Mouse (Mus musculus): ENCODE data around the gene Tmc7. TPM values are rescaled to one million over a fixed set of nuclear protein-coding genes. Genes with fewer than 3 reads are reported as not detected.

Gene Tmc7
- polyA plus RNA-seq, 1 experiment from 2014 or later = 10.5 TPM

DNA sequence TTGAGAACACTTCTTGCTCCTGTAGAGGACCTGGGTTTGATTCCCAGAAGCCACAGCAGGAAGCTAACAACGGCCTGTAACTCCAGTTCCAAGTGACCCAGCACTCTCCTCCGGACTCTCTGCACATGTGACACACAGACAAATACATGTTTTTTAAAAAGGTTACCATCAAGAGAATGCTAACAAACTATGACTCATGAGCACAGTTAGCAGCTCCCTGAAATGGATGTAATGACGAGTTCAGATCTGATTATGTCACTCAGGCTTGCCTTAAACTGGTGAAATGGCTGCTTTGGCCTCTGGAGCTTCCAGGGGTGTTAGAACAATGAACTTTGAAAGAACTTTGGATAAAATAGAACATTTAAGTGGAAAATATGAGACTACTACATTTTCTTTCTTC is 50.2 kb downstream of the Tmc7 start:
- Histone ChIP-seq H3K4me3 (ENCODE audit: low read depth, low read length) (no peak overlapping the region), H3K4me1 (ENCODE audit: control insufficient read depth, insufficient read depth, low read length) (no peaks in the 10 kb centered on the region), H3K27me3 (ENCODE audit: control insufficient read depth, insufficient read depth, low read length) (no peaks in the 10 kb centered on the region), H3K36me3 (ENCODE audit: control insufficient read depth, insufficient read depth, low read length) (no peaks in the 10 kb centered on the region), H3K9ac (ENCODE audit: low read length) (no peak overlapping the region), H3K9me3 (ENCODE audit: control insufficient read depth, low read length) (no peaks in the 10 kb centered on the region), H3K27ac (ENCODE audit: low read depth, low read length) (no peak overlapping the region), H3K4me2 (ENCODE audit: low read depth) (no peak overlapping the region)
- DNase-seq (ENCODE audit: low spot score) (no peak), ATAC-seq (ENCODE audit: insufficient read depth, low FRiP score, low TSS enrichment) (no peak)
- 79% methylated on average over 3 of the region's 3 CpGs for WGBS

DNA sequence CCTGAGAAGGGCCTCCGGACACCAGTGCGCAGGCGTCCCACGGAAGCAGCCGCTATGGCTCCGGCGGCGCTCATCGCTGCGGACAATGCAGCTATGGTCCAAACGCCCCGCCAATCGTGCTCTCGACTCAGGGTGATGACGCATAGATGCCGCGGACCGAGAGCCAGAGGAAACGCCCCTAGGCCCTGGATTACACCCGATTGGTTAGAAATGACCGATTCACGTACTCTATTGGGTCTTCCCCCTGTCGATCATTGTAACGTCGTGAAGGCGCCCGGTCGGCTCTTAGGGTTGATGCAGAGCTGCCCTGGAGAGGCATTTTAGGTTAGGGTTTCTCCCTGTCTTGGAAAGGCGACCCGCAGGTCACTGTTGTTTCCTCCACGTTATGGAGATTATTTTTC is 51.4 kb downstream of the Tmc7 start, which contains the start of gene Coq7:
TSS of gene Coq7 (minus strand) at position 179 of the 401 bp plus-strand sequence.
- peak within 1 kb of the TSS; percentile 80 for H3K9ac ChIP-seq (ENCODE audit: low read length)
- under 1% methylated on average over 31 of the region's 31 CpGs for WGBS
- H3K27me3 ChIP-seq (ENCODE audit: control insufficient read depth, insufficient read depth, low read length) = no peaks in the 10 kb centered on the region
- no peaks in the 10 kb centered on the region for H3K9me3 ChIP-seq (ENCODE audit: control insufficient read depth, low read length)
- H3K27ac ChIP-seq (ENCODE audit: low read depth, low read length) = peak within 1 kb of the TSS; percentile 97
- H3K36me3 ChIP-seq (ENCODE audit: control insufficient read depth, insufficient read depth, low read length) = no peaks in the 10 kb centered on the region
- H3K4me3 ChIP-seq (ENCODE audit: low read depth, low read length) = peak within 1 kb of the TSS; percentile 71
- H3K4me1 ChIP-seq (ENCODE audit: control insufficient read depth, insufficient read depth, low read length) = no peaks in the 10 kb centered on the region
- DNase-seq (ENCODE audit: low spot score) = peak; percentile 97
- peak; percentile 99 for ATAC-seq (ENCODE audit: insufficient read depth, low FRiP score, low TSS enrichment)
- H3K4me2 ChIP-seq (ENCODE audit: low read depth) = peak within 1 kb of the TSS; percentile 66

DNA sequence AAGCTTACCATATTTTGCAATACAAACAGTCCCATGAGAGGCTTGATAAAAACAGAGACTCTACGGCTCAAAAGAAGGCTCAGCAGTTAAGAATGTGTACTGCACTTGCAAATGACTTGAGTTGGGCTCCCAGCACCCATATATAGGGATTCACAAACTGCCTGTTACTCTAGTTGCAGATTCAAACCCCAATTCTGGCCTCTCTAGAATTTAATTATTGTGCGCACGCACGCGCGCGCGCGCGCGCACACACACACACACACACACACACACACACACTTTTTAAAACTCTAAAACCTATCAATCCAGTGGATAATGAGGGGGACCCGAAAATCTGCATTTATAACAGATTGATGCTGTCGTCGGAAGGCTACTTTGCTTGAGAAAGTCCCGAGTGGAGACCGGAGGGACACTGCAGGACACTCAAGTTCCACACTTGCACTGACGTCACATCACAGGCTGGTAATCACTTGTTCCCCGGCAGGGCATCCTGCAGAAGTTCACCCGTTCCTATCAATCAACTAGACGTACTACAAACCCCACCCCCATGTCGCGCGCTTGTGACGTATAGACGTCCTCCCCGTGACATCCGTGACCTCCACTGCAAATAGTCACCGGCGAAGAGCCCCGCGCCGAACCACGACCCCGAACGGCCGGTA is 51.9 kb downstream of the Tmc7 start:
- H3K27ac ChIP-seq (ENCODE audit: low read depth, low read length) = peak overlapping the region; percentile 97
- no peaks in the 10 kb centered on the region for H3K4me1 ChIP-seq (ENCODE audit: control insufficient read depth, insufficient read depth, low read length)
- no peaks in the 10 kb centered on the region for H3K27me3 ChIP-seq (ENCODE audit: control insufficient read depth, insufficient read depth, low read length)
- no peaks in the 10 kb centered on the region for H3K36me3 ChIP-seq (ENCODE audit: control insufficient read depth, insufficient read depth, low read length)
- H3K9ac ChIP-seq (ENCODE audit: low read length) = peak overlapping the region; percentile 80
- DNase-seq (ENCODE audit: low spot score) (peak; percentile 95), ATAC-seq (ENCODE audit: insufficient read depth, low FRiP score, low TSS enrichment) (peak; percentile 97)
- peak overlapping the region; percentile 66 for H3K4me2 ChIP-seq (ENCODE audit: low read depth)
- H3K9me3 ChIP-seq (ENCODE audit: control insufficient read depth, low read length) = no peaks in the 10 kb centered on the region
- peak overlapping the region; percentile 71 for H3K4me3 ChIP-seq (ENCODE audit: low read depth, low read length)
- under 1% methylated on average over 36 of the region's 36 CpGs for WGBS

DNA sequence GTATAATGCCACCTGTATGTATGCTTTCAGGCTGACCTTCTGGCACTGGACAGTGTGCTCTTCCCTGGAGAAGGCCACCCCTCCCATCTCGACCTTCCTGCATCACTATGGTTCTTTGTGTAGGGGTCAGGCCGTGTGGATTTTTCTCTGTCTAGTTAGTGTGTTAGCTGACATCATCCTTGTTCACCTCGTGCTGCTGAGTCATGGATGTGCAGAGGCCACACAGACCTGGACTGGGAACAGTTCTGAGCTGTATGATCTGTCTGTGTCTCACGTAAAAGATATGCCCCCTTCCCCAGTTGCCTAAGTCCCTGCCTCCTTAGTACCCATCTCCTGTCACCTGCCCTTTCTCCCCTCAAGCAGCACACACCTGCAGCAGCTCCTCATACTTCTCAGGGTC is 57.6 kb downstream of the Tmc7 start:
- Histone ChIP-seq H3K4me2 (ENCODE audit: low read depth) (no peak overlapping the region), H3K4me1 (ENCODE audit: control insufficient read depth, insufficient read depth, low read length) (no peaks in the 10 kb centered on the region), H3K9me3 (ENCODE audit: control insufficient read depth, low read length) (no peaks in the 10 kb centered on the region), H3K36me3 (ENCODE audit: control insufficient read depth, insufficient read depth, low read length) (no peaks in the 10 kb centered on the region; the same call in 1 of the 2 replicates), H3K27ac (ENCODE audit: low read depth, low read length) (no peak overlapping the region), H3K4me3 (ENCODE audit: low read depth, low read length) (no peak overlapping the region), H3K9ac (ENCODE audit: low read length) (no peak overlapping the region), H3K27me3 (ENCODE audit: control insufficient read depth, insufficient read depth, low read length) (no peaks in the 10 kb centered on the region)
- no peak for DNase-seq (ENCODE audit: low spot score)
- ATAC-seq (ENCODE audit: insufficient read depth, low FRiP score, low TSS enrichment) = no peak
- WGBS = 87% methylated on average over 4 of the region's 4 CpGs

DNA sequence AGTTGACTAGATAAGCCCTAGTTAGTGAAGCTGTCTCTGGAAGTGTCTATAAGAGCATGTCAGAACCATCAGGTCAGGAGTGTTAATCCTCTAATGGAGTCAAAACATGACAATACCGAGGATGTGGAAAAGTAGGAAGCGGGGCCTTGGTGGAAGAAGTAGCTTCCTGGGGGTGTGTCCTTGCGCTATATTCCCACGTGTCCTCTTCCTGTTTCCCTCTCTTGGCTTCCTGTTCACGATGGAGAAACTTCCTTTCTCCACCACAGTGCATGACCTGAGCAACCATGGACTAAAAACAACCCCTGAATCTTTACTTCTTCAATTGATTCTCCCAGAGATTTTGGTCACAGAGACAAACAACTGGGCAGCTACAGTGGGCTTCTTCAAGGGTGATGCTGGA is 62.5 kb downstream of the Tmc7 start:
- Histone ChIP-seq H3K9me3 (ENCODE audit: control insufficient read depth, low read length) (no peaks in the 10 kb centered on the region), H3K36me3 (ENCODE audit: control insufficient read depth, insufficient read depth, low read length) (no peaks in the 10 kb centered on the region; the same call in 1 of the 2 replicates), H3K4me2 (ENCODE audit: low read depth) (no peak overlapping the region), H3K4me3 (ENCODE audit: low read depth, low read length) (no peak overlapping the region), H3K9ac (ENCODE audit: low read length) (no peak overlapping the region), H3K4me1 (ENCODE audit: control insufficient read depth, insufficient read depth, low read length) (no peaks in the 10 kb centered on the region), H3K27ac (ENCODE audit: low read depth, low read length) (no peak overlapping the region), H3K27me3 (ENCODE audit: control insufficient read depth, insufficient read depth, low read length) (no peaks in the 10 kb centered on the region)
- no peak for ATAC-seq (ENCODE audit: insufficient read depth, low FRiP score, low TSS enrichment)
- no peak for DNase-seq (ENCODE audit: low spot score)
- WGBS = 85% methylated on average over 5 of the region's 5 CpGs

DNA sequence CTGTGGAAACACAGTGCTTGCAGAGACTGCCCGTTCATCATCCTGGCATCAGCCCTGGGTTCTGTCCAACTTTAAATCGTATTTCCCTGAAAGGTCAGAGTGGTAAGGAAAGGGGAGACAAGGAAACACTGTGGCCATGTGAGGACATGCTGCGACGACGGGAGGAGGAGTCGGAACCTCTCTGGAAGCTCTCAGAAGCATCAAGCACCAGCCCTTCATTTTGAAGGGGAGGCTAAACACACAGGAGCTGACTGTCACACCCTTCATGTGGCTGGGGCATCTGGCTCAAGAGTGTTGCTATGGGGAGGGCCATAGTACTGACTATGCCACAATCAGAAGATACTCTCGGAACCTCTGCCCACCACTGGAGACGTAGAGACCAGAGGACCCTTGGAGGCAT is 64.9 kb downstream of the Tmc7 start:
- Histone ChIP-seq H3K36me3 (ENCODE audit: control insufficient read depth, insufficient read depth, low read length) (no peaks in the 10 kb centered on the region), H3K9me3 (ENCODE audit: control insufficient read depth, low read length) (no peaks in the 10 kb centered on the region), H3K27ac (ENCODE audit: low read depth, low read length) (no peak overlapping the region), H3K4me3 (ENCODE audit: low read depth, low read length) (no peak overlapping the region), H3K4me1 (ENCODE audit: control insufficient read depth, insufficient read depth, low read length) (no peaks in the 10 kb centered on the region), H3K27me3 (ENCODE audit: control insufficient read depth, insufficient read depth, low read length) (no peaks in the 10 kb centered on the region), H3K4me2 (ENCODE audit: low read depth) (no peak overlapping the region), H3K9ac (ENCODE audit: low read length) (no peak overlapping the region)
- DNase-seq (ENCODE audit: low spot score) = no peak
- WGBS = 82% methylated on average over 8 of the region's 8 CpGs
- no peak for ATAC-seq (ENCODE audit: insufficient read depth, low FRiP score, low TSS enrichment)

DNA sequence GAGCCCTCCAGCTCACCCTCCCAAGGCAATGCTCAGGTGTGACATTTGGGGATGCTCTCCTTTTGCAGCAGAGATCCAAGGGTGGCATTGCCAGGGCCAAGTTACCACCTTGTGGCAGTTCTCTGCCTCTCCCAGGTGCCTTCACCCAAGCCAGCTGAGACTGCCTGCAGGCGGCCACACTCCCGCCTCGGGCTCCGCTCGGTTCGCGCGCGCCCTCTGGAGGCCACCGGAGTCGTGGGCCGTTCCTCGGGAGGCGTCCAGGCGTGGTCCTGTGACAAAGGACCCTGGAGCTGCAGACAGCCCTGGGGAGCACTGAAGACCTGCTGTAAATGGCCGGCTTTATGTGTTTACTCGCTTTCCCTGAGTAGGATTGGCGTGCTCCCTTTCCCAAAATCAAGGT is 65.8 kb downstream of the Tmc7 start:
- Histone ChIP-seq H3K9me3 (ENCODE audit: control insufficient read depth, low read length) (no peaks in the 10 kb centered on the region), H3K4me2 (ENCODE audit: low read depth) (no peak overlapping the region), H3K9ac (ENCODE audit: low read length) (no peak overlapping the region), H3K27me3 (ENCODE audit: control insufficient read depth, insufficient read depth, low read length) (no peaks in the 10 kb centered on the region), H3K4me3 (ENCODE audit: low read depth, low read length) (no peak overlapping the region), H3K36me3 (ENCODE audit: control insufficient read depth, insufficient read depth, low read length) (no peaks in the 10 kb centered on the region), H3K4me1 (ENCODE audit: control insufficient read depth, insufficient read depth, low read length) (no peaks in the 10 kb centered on the region), H3K27ac (ENCODE audit: low read depth, low read length) (no peak overlapping the region)
- DNase-seq (ENCODE audit: low spot score) (peak; percentile 88), ATAC-seq (ENCODE audit: insufficient read depth, low FRiP score, low TSS enrichment) (peak; percentile 79)
- WGBS = under 1% methylated on average over 18 of the region's 18 CpGs

DNA sequence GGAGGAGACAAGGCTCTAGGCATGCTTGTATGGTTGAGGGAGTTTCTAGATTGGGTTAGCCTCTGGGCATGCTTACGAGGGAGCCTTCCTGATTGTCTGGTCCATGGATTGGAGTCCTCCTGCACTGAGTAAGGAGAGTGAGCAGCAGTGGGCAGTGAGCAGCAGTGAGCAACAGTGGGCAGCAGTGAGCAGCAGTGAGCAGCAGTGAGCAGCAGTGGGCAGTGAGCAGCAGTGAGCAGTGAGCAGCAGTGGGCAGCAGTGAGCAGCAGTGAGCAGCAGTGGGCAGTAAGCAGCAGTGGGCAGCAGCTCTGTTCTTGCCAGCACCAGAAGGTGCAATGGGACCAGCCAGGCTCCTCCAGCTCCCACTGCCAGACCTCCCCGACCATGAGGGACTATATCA is 66.7 kb downstream of the Tmc7 start:
- Histone ChIP-seq H3K4me2 (ENCODE audit: low read depth) (no peak overlapping the region), H3K4me1 (ENCODE audit: control insufficient read depth, insufficient read depth, low read length) (no peaks in the 10 kb centered on the region), H3K9ac (ENCODE audit: low read length) (no peak overlapping the region), H3K27me3 (ENCODE audit: control insufficient read depth, insufficient read depth, low read length) (no peaks in the 10 kb centered on the region), H3K36me3 (ENCODE audit: control insufficient read depth, insufficient read depth, low read length) (no peaks in the 10 kb centered on the region), H3K9me3 (ENCODE audit: control insufficient read depth, low read length) (no peaks in the 10 kb centered on the region), H3K27ac (ENCODE audit: low read depth, low read length) (no peak overlapping the region), H3K4me3 (ENCODE audit: low read depth, low read length) (no peak overlapping the region)
- 78% methylated on average over 2 of the region's 2 CpGs for WGBS
- DNase-seq (ENCODE audit: low spot score) (peak; percentile 37), ATAC-seq (ENCODE audit: insufficient read depth, low FRiP score, low TSS enrichment) (no peak; the same call in 1 of the 2 replicates)

DNA sequence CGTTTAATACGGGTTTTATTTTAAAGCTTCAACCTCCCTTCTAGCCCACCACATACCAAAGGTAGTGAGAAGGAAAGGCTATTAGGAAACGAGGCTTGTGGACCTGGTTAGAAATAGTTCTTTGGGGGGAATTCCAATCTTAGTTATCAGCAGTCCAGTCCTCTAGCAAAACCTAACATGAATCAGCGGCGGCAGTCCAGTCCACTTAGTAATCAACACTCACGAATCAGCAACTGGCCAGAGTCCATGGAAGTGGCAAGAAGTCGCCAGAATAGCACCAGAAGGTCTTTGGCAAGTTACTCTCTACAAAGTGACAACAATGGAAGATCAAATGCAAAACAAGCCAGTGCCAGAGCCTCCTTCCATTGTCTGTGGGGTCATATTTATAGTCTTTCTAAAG is 76.0 kb downstream of the Tmc7 start:
- H3K27ac ChIP-seq (ENCODE audit: low read depth, low read length) = no peak overlapping the region
- no peak for ATAC-seq (ENCODE audit: insufficient read depth, low FRiP score, low TSS enrichment)
- no peak overlapping the region for H3K4me3 ChIP-seq (ENCODE audit: low read depth, low read length)
- no peaks in the 10 kb centered on the region for H3K36me3 ChIP-seq (ENCODE audit: control insufficient read depth, insufficient read depth, low read length)
- H3K4me1 ChIP-seq (ENCODE audit: control insufficient read depth, insufficient read depth, low read length) = no peaks in the 10 kb centered on the region
- H3K9ac ChIP-seq (ENCODE audit: low read length) = no peak overlapping the region
- H3K9me3 ChIP-seq (ENCODE audit: control insufficient read depth, low read length) = no peaks in the 10 kb centered on the region
- H3K4me2 ChIP-seq (ENCODE audit: low read depth) = no peak overlapping the region
- no peak for DNase-seq (ENCODE audit: low spot score)
- WGBS = 82% methylated on average over 7 of the region's 7 CpGs
- no peaks in the 10 kb centered on the region for H3K27me3 ChIP-seq (ENCODE audit: control insufficient read depth, insufficient read depth, low read length)
